Mouse (Mus musculus) left cerebral cortex, postnatal 14 days (tissue): ENCODE measurements around the gene Eng. TPM values are rescaled to one million over a fixed set of nuclear protein-coding genes. Genes with fewer than 3 reads are reported as not detected.

Source experiments
- DNase-seq, 2 experiments: peaks; one replicate each; pipeline ENCODE4 v3.0.0; 2021 to 2022; ENCODE audit warnings: low spot score in 2 of 2, mixed read lengths in 1 of 2
- intact Hi-C: fragments of 180-260 bp; cut with DNase I; formaldehyde crosslinking; loops from one replicate; pipeline ENCODE4 v1.15.1; 2025
- total RNA-seq, 2 experiments: library from RNA; stranded (reverse); gene quantifications; 2 replicates each; pipeline ENCODE4 v1.2.3; 2021

The Eng gene
- total RNA-seq, 2 experiments from 2014 or later = 30.7 to 34.5 TPM

DNA sequence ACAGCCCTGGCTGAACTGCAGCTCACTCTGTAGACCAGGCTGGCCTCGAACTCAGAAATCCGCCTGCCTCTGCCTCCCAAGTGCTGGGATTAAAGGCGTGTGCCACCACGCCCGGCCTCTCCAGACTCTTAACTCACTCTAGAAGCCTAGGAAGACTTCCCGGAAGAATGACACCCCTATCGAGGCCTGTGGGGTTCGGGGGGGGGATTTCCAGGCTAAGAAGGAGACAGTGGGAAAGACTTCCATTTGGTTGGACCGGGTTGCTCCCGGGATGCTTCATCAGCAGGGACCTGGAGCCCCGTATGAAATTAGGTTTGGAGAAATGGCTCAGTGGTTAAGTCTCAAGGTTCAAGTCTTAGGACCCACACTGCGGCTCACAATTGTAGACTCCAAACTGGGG, 48.3 kb downstream of the Eng start:
- DNase-seq = no peak
- intact Hi-C loops = no loop called here

DNA sequence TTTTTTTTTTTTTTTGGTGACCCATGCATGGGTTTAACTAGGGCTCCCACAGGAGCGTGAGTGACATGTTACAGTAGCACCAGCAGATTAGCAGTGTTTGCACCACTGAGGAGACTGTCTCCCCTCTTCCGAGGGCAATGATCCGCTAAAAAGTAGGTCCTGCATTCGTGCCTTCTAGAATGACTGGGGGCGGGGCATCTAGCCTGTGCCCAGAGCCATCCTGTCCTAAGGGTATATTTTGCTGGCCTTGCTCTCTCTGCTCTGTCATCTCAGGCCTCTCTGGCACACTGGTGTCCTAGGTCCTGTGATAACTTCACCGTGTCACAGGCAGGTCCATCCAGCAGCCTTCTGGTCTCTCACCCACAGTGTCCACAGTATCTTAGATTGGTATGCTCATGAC, 53.3 kb downstream of the Eng start:
- intact Hi-C loops = loop anchor here (10.0 kb wide), 1 partner anchor 155 kb away; no protein-coding TSS in a partner anchor
- no peak for DNase-seq

DNA sequence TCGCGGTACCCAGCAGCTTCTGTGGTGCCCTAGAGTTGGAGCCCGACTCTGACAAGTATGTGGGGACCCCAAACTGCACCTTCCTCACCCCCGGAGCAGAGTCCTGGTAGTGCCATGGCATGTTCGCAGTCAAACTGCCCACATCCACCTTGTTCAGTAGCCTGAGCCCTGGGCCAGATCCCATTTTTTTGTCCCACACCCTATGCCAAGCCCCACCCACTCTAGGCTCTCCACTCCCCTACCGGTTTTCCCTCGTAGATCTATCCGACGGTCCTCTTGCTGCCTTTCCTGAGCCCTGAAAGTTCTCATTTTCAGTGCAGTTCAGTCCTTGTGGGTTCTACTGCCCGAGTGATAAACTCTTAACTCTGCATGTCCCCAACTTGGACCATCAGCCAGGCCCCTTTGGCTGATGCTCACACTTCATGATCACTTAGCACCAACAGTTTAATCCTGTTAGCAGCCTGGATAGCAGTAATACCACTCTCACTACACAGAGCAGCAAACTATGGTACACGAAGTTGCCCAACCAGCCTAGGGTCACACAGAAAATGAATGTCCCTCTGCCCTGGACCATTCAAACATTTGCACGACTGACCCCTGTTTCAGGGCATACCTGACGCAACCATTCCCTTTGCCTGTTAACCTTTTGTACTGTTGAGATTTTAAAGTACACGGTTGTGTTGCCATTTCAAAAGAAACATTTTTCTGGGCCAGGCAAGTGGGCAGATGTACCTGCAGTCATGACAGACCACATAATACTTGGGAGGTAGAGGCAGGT, 54.8 kb downstream of the Eng start:
- intact Hi-C loops = loop anchor here (10.0 kb wide), 1 partner anchor 154 kb away; no protein-coding TSS in a partner anchor
- DNase-seq = no peak

GRCm38 (mm10) chr2:32703046-32703445, 56.7 kb downstream of the Eng start:
- no peak for DNase-seq
- intact Hi-C loops = loop anchor here (10.0 kb wide), 1 partner anchor 152 kb away; no protein-coding TSS in a partner anchor

- DNase-seq = no peak
- intact Hi-C loops = loop anchor here (10.0 kb wide), 1 partner anchor 151 kb away; no protein-coding TSS in a partner anchor
Observed at GRCm38 (mm10) chr2:32704021-32704421, 57.6 kb downstream of the Eng start, which contains the start of gene Fpgs. Gene Fpgs, minus strand, starts transcription at chr2:32704145.

- DNase-seq = no peak
- intact Hi-C loops = loop anchor here (10.0 kb wide), 1 partner anchor 150 kb away; no protein-coding TSS in a partner anchor
Observed at GRCm38 (mm10) chr2:32705018-32705417, 58.6 kb downstream of the Eng start.

DNA sequence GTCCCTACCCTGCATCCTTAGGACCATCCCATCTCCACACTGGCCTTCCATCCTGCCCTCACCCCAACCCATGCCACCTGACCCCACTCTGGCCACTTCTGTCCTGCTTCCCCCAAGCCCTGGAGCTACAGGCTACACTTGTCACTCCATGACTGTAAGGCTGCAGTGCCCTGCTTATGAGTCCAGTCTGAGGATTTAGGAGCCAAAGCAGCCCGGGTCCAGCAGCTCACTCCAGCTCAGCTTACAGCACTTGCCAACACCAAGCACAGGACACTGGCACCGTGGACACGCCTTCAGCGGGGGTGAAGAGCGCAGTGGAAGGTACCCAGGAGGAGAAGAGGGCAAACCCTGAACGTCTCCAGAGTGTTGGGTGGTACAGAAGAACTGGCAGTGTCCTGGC, 60.6 kb downstream of the Eng start:
- no peak for DNase-seq
- intact Hi-C loops = loop anchor here (10.0 kb wide), 1 partner anchor 148 kb away; no protein-coding TSS in a partner anchor

GRCm38 (mm10) chr2:32708643-32709042, 62.2 kb downstream of the Eng start:
- no peak for DNase-seq
- intact Hi-C loops = loop anchor here (10.0 kb wide), 1 partner anchor 146 kb away; no protein-coding TSS in a partner anchor

- intact Hi-C loops = loop anchor here (10.0 kb wide), 1 partner anchor 145 kb away; no protein-coding TSS in a partner anchor
- no peak for DNase-seq
Observed at GRCm38 (mm10) chr2:32709521-32710137, 63.2 kb downstream of the Eng start.

GRCm38 (mm10) chr2:32710425-32710824, 64.0 kb downstream of the Eng start:
- intact Hi-C loops = no loop called here
- no peak for DNase-seq

GRCm38 (mm10) chr2:32711301-32712056, 65.1 kb downstream of the Eng start:
- intact Hi-C loops = no loop called here
- DNase-seq = no peak

GRCm38 (mm10) chr2:32712108-32712551, 65.7 kb downstream of the Eng start:
- DNase-seq = peak; percentile 47 to 48
- intact Hi-C loops = no loop called here

- intact Hi-C loops = no loop called here
- peak; percentile 92 to 94 for DNase-seq
Observed at GRCm38 (mm10) chr2:32712586-32712933, 66.2 kb downstream of the Eng start.

DNA sequence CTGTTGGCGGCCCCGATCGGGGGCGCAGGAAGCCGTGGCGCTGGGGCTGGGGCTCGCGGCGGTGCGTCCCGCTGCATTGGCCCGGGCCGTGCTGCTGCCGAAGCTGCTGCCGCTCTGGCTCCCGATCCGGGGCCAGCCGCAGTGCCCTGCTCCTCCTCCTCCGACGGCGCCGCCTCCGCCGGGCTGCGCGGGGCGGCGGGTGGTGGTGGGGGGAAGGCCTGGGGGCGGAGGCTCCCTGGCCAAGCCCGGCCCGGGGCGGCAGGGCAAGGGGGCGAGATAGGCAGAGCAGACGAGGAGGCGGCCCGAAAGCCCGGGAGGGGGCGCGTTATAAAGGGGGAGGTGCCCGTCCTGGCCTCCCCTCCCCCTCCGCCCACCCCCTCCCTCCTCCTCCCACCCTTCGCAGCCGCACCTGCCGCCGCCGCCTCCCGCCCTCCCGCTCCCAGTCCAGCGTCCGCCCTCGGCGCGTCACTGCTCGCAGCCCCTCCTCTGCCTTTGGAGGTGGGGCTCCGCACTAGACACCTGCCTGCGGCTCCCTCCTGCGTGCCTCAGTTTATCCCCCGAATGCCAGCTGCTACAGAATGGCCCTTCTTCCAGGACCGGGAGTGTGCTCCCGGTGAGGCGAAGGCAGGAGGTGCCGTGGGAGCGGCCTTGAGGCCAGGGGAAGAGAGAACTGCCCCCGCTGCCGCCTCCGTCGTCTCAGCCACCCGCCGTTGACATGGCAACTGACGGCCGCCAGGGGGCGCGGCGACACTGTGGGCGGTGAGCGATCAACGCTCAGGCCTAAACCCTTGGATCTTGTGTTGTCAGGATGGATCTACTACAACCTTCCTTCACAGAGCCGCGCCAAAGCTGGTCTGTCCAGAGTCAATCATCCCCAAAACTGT, 66.8 kb downstream of the Eng start, which contains the start of gene Cdk9:
Gene Cdk9 (minus strand): TSS at position 143 of the 884 bp plus-strand sequence.
- peak; percentile 91 to 93 for DNase-seq
- intact Hi-C loops = loop anchor here (1.0 kb wide), 1 partner anchor 44 kb away; the partner anchor contains the start of gene Tor2a

DNA sequence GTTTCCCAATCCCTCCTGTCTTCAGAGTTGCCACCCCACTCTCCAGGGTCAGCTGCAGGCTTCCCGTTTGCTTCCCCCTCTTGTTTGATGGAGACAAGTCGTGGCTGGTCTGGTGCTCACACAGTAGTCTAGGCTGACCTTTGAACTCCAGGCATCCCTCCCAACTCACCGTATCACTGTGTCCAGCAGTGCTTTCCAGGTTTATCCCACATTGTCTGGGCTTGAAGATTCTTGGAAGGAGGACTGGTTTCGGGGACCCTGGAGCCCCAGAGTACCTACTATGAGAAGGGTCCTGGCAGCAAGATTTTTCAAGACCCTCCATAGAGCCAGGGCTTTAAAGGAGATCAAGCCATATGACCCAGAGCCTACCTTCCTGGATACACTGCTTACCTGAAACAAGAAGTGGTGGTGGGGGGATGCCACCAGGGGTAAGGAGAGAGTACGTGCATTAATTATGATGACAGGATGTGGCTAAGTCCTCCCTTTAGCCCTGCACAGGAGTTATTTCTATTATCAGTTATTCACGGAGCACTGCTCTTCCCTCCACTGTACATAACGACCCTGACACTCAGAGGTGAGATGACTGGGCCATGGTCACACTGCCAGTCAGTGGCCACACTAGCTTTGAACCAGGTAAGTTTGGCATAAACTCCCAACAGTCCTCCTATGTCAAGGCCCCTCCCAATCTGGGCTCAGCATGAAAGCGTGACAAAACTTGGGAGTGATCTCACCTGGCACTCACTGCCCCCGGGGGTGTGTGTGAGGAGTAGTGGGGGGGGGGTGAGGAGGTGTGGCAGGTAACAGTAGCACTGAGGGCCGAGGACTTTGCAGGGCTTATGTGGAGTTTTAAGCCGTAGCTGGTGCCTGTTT, 68.0 kb downstream of the Eng start:
- DNase-seq = no peak
- intact Hi-C loops = no loop called here

- intact Hi-C loops = no loop called here
- DNase-seq = no peak
Observed at GRCm38 (mm10) chr2:32714987-32715425, 68.6 kb downstream of the Eng start.

GRCm38 (mm10) chr2:32718761-32719160, 72.4 kb downstream of the Eng start:
- intact Hi-C loops = no loop called here
- DNase-seq = peak; percentile 54 to 59

- intact Hi-C loops = no loop called here
- no peak for DNase-seq
Observed at GRCm38 (mm10) chr2:32720053-32720452, 73.7 kb downstream of the Eng start.
